Mouse (Mus musculus): ENCODE results near the gene Strap.

The Strap gene

GRCm38 (mm10) chr6:137723898-137724297 is 11.0 kb upstream of the Strap start:
- no peak for DNase-seq (ENCODE audit: low spot score in 2 of 2)

DNA sequence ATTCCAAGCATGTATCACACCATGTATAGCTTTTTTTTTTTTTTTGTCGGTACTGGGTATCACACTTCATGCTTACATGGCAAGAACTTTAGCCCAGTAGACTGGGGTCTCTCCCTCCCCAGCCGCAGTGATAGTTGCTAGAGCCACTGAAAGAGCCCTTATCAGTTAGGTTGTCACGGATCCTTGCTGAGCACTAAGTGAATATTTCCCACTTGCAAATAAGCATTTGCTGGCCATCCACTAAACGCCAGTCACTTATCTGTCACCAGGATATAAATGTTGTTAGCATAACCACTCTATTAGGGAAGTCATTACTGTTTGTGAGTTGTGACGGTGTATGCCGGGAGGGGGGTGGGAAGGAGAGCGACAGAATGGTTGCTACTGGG is 425 bp upstream of the Strap start:
- DNase-seq (ENCODE audit: low spot score in 2 of 2) = no peak

- no peak for DNase-seq (ENCODE audit: low spot score in 2 of 2)
Observed at GRCm38 (mm10) chr6:137735671-137736238, 877 bp downstream of the Strap start.

- no peak for DNase-seq (ENCODE audit: low spot score in 2 of 2)
Observed at GRCm38 (mm10) chr6:137740972-137741371, 6.1 kb downstream of the Strap start.

DNA sequence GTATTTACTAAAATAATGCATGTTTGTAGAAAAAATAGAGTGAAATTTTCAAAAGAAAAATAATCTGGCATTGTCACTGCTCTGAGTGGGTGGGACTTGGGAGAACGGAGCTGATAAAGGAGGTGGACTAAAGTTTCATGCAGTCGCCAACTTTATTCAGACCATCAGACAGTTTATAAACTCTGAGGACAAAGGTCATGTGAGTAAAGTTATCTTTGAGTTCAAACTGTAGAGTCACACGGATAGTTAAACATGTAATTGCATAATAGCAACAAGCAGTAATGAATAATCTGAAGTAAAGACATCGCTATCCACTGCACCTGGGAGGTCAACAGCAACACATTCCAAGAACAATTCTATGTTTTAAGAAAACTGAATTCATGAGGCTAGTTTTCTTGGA is 9.8 kb downstream of the Strap start:
- no peak for DNase-seq (ENCODE audit: low spot score in 2 of 2)

DNA sequence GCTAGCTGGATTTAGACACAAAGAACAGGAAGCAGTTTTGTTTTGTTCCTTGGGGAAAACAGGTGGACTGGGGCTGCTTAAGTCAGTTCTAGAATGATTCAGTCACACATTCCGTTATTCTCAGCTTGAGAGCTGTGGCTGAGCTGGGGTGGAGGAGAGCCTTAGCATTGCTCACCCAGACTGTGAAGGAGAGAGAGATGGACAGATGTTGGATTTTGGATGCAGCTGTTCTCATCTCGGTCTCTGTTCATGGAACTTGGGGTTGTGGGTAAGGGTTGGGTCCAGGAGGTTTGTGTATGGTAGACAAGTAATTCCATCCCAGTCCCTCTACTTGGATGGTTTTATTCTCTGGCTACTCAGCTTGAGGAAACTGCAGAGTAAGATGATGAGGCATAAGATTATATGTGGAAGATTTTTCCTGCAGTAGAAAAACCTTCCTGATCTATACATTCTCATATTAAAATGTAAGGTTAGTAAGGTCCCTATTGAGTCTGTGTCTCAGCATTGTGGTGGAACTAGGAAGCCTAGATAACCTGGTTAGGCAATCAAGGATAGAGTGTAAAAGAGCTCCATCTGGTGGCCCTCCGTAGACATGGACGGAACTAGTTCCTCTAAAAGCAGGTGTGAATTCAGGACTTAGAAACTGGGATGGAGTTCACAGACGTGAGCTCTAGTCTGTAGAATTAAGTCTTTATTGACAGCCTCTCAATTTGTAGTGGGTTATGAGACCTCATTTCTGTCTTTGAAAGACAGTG is 12.5 kb downstream of the Strap start:
- no peak for DNase-seq (ENCODE audit: low spot score in 2 of 2)

GRCm38 (mm10) chr6:137751551-137752274 is 16.8 kb downstream of the Strap start:
- no peak for DNase-seq (ENCODE audit: low spot score in 2 of 2)

- DNase-seq (ENCODE audit: low spot score in 2 of 2) = no peak
Observed at GRCm38 (mm10) chr6:137752275-137752655, 17.4 kb downstream of the Strap start.

DNA sequence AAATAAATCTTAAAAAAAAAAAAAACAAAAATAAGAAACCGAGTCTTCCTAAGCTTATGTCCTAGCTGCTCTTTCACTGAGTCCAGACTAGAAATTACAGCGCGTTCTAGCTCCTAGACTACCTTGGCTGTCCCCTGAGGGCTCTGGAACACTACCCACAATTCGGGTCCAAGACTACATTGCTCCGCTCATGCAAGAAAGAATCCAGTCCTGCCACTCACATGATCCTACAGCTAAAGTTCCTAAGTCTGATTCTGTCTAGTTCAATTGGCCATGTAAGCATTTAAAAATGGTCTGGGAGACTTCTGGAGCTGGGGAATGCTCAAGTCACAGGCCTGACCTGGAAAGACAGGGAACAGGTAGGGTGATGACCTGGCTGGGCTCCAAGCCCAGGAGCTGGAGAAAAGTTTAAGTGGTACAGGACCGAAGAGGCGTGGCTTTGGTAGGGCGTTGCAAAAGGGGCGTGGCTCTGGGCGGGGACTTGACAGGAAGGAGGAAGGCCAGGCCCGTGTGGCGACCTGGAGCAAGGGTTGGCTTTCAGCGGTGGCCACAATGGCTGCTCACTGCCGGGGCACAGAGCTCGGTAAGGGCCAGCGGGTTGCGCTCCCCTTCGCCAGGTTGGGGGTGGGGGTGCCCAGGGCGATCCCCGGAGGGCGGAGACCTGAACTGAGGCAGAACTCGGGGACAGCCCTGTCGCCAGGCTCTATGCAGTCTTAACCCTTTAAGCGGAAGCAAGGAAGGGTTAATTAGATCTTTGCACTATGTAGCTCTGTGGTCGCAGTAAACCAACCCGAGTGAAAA is 19.4 kb downstream of the Strap start, which contains the start of gene Dera:
Gene Dera (plus strand): TSS at position 491 of the 801 bp plus-strand sequence.
- DNase-seq (ENCODE audit: low spot score in 2 of 2) = peak; percentile 29 to 39

DNA sequence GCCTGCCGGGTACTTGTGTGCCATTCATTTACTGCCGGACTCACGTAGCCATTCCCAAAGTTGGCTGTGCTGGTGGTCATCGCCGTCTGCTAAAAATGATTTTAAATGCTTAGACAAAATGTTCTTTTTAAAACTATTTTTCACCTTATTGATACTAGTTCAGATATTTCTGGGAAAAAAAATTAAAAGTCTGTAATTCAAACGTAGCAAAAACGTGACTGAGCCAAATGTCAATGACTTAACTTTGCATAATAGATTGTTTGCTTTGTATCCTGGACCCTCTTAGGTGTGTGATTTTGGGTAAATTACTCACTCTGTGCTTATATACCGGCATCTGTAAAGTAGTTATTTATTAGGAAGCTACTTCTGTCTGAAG is 20.0 kb downstream of the Strap start:
- DNase-seq (ENCODE audit: low spot score in 2 of 2) = no peak

DNA sequence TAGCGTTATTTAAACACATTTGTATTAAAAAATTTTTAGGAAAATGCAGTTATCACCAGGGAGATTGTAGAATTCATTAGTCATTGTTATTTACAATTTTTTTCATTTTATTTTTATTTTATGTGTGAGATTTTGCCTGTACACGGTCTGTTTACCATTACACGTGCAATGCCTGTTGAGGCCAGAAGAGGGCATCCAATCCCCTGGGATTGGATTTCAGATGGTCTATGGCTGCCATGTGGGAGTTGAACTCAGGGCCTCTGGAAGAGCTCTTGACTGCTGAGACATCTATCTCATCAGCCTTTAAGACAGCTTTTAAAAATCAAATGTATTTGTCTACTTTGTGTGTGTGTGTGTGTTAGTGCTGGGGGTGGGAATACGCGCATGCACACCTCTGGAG is 21.4 kb downstream of the Strap start:
- no peak for DNase-seq (ENCODE audit: low spot score in 2 of 2)

GRCm38 (mm10) chr6:137757891-137758290 is 23.0 kb downstream of the Strap start:
- no peak for DNase-seq (ENCODE audit: low spot score in 2 of 2)

GRCm38 (mm10) chr6:137759681-137760080 is 24.8 kb downstream of the Strap start:
- peak in 1 of 2 experiments; percentile 33 for DNase-seq (ENCODE audit: low spot score in 2 of 2)

GRCm38 (mm10) chr6:137760966-137761365 is 26.1 kb downstream of the Strap start:
- DNase-seq (ENCODE audit: low spot score in 2 of 2) = no peak

GRCm38 (mm10) chr6:137764572-137765210 is 29.8 kb downstream of the Strap start:
- no peak for DNase-seq (ENCODE audit: low spot score in 2 of 2)

DNA sequence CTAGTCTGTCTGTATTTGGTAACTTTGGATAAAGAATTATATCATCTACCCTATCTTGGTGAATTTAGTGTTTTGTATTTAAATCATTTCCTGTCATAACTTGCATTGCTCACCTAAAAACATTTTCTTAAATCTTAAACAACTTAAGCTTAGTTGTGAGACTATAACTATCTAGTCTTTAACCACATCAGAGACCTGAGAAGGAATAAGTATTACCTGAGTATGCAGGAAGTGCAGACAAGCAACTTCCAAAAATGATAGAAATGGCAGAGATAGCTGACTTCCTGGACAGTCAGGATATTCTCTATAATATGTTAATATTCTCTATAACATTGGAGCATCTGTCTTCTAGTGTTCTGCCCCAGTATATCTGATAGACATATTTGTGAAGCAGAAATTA is 31.3 kb downstream of the Strap start:
- DNase-seq (ENCODE audit: low spot score in 2 of 2) = no peak

GRCm38 (mm10) chr6:137771621-137772250 is 36.9 kb downstream of the Strap start:
- no peak for DNase-seq (ENCODE audit: low spot score in 2 of 2)

GRCm38 (mm10) chr6:137772918-137773636 is 38.2 kb downstream of the Strap start:
- DNase-seq (ENCODE audit: low spot score in 2 of 2) = no peak

DNA sequence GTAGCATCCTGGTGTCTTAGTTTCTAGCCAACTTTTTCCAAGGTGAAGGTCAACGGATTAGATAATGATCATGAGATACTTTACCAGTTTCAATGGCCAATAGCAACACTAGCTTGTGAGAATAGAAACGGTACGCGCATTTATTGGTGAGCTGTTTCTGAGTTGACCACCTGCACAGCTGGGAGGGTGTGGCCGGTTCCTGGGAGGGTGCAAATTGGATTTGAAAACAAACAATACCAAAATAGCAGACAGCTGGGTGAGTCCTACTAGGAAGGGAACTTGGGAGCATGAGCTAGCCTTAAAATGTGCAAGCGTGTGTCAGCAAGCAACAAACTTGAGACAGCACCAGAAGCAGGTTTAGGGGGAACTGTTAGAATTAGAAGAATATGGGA is 38.8 kb downstream of the Strap start:
- no peak for DNase-seq (ENCODE audit: low spot score in 2 of 2)

DNA sequence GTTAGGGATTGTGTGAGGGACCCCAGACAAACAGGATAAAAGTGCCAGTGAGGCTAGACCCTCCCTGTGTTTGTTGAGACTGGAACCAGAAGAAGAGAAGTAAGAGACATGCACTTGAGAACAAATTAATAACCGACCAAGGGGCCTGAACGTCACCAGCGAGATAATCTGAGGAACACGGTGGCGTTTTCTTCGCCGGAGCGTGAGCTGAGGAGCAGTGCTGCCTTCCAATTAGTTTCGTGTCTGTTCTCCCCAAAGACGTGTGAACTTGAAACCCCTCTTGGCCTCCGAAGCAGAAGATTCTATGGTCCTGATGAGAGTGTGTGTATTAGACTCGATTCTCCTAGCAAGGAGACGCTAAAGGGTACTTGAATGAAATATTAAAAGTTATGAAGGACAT is 39.3 kb downstream of the Strap start:
- DNase-seq (ENCODE audit: low spot score in 2 of 2) = no peak

Measured in right cerebral cortex, postnatal 36 days (tissue).